Mouse (Mus musculus): ENCODE results near the gene Sepsecs.

Sepsecs gene

GRCm38 (mm10) chr5:52643947-52644840, 25.3 kb downstream of the Sepsecs start:
- in situ Hi-C loops (cut with MboI, MseI), result no loop called here

- in situ Hi-C loops (cut with MboI, MseI), result no loop called here
Observed at GRCm38 (mm10) chr5:52641736-52642135, 27.8 kb downstream of the Sepsecs start.

GRCm38 (mm10) chr5:52638916-52639315, 30.6 kb downstream of the Sepsecs start:
- in situ Hi-C loops (cut with MboI, MseI), result loop anchor here (10.0 kb wide), 2 partner anchors 124 to 524 kb away; no protein-coding TSS in a partner anchor

- in situ Hi-C loops (cut with MboI, MseI), result loop anchor here (10.0 kb wide), 2 partner anchors 123 to 523 kb away; no protein-coding TSS in a partner anchor
Observed at GRCm38 (mm10) chr5:52638006-52638405, 31.5 kb downstream of the Sepsecs start.

GRCm38 (mm10) chr5:52636923-52637322, 32.6 kb downstream of the Sepsecs start:
- in situ Hi-C loops (cut with MboI, MseI), result loop anchor here (10.0 kb wide), 2 partner anchors 122 to 522 kb away; no protein-coding TSS in a partner anchor

- in situ Hi-C loops (cut with MboI, MseI), result loop anchor here (10.0 kb wide), 2 partner anchors 121 to 521 kb away; no protein-coding TSS in a partner anchor
Observed at GRCm38 (mm10) chr5:52636025-52636755, 33.3 kb downstream of the Sepsecs start.

GRCm38 (mm10) chr5:52634017-52634416, 35.5 kb downstream of the Sepsecs start:
- in situ Hi-C loops (cut with MboI, MseI), result loop anchor here (10.0 kb wide), 2 partner anchors 119 to 519 kb away; no protein-coding TSS in a partner anchor

- in situ Hi-C loops (cut with MboI, MseI), result loop anchor here (10.0 kb wide), 2 partner anchors 116 to 516 kb away; no protein-coding TSS in a partner anchor
Observed at GRCm38 (mm10) chr5:52630541-52630940, 39.0 kb downstream of the Sepsecs start.

GRCm38 (mm10) chr5:52629214-52629613, 40.3 kb downstream of the Sepsecs start:
- in situ Hi-C loops (cut with MboI, MseI), result no loop called here

- in situ Hi-C loops (cut with MboI, MseI), result no loop called here
Observed at GRCm38 (mm10) chr5:52628783-52629182, 40.7 kb downstream of the Sepsecs start.

GRCm38 (mm10) chr5:52627713-52628112, 41.8 kb downstream of the Sepsecs start:
- in situ Hi-C loops (cut with MboI, MseI), result no loop called here

- in situ Hi-C loops (cut with MboI, MseI), result no loop called here
Observed at GRCm38 (mm10) chr5:52626092-52626491, 43.4 kb downstream of the Sepsecs start.

GRCm38 (mm10) chr5:52624956-52625355, 44.6 kb downstream of the Sepsecs start:
- in situ Hi-C loops (cut with MboI, MseI), result no loop called here

- in situ Hi-C loops (cut with MboI, MseI), result no loop called here
Observed at GRCm38 (mm10) chr5:52623099-52623498, 46.4 kb downstream of the Sepsecs start.

GRCm38 (mm10) chr5:52618348-52619270, 50.9 kb downstream of the Sepsecs start:
- in situ Hi-C loops (cut with MboI, MseI), result no loop called here

- in situ Hi-C loops (cut with MboI, MseI), result no loop called here
Observed at GRCm38 (mm10) chr5:52617711-52618347, 51.7 kb downstream of the Sepsecs start.

GRCm38 (mm10) chr5:52616549-52616948, 53.0 kb downstream of the Sepsecs start:
- in situ Hi-C loops (cut with MboI, MseI), result no loop called here

- in situ Hi-C loops (cut with MboI, MseI), result no loop called here
Observed at GRCm38 (mm10) chr5:52615421-52615820, 54.1 kb downstream of the Sepsecs start.

- in situ Hi-C loops (cut with MboI, MseI), result no loop called here
Observed at GRCm38 (mm10) chr5:52614686-52615085, 54.8 kb downstream of the Sepsecs start.

- in situ Hi-C loops (cut with MboI, MseI), result no loop called here
Observed at GRCm38 (mm10) chr5:52612776-52613175, 56.7 kb downstream of the Sepsecs start.

Measured in T-helper 1 cell (primary cell).